Comparison of ENCODE assay signal across 26 mouse cellular contexts in genomic region chr7:46738561-46739460, GRCm38 (mm10). TPM values are rescaled to one million over a fixed set of nuclear protein-coding genes. Genes with fewer than 3 reads are reported as not detected.
DNase-seq lines count a peak whose midpoint lies in the region; ATAC-seq and TF ChIP-seq lines count a peak whose summit lies in the region.
"Had no signal": no experiment of that assay in that cellular context is flagged by ENCODE, and none has a peak within 500 bp of the region (broad histone marks: within the 10 kb centered on the region; RNA-seq: fewer than 3 reads in every experiment).

No protein-coding gene starts in this region.

- H3K9me3 ChIP-seq in liver, embryonic 16.5 days (replicated peaks; ENCODE audit: control insufficient read depth, low read length) = no peaks in the 10 kb centered on the region
- no peaks in the 10 kb centered on the region for H3K9me3 ChIP-seq in liver, embryonic 11.5 days (ENCODE audit: control insufficient read depth, low read length)
- H3K9me3 ChIP-seq in hindbrain, embryonic 10.5 days = no peaks in the 10 kb centered on the region
- H3K9me3 ChIP-seq: embryonic facial prominence, embryonic 12.5 days; forebrain, embryonic 13.5 days; limb, embryonic 15.5 days; midbrain, embryonic 10.5 days; neural tube, embryonic 12.5 days had no signal

- H3K4me3 ChIP-seq in liver, embryonic 16.5 days (ENCODE audit: low read depth, low read length) = no peak overlapping the region
- H3K4me3 ChIP-seq in liver, embryonic 11.5 days (ENCODE audit: low read depth, low read length) = no peak overlapping the region
- H3K4me3 ChIP-seq in small intestine, adult 2 months (ENCODE audit: low read depth, low read length) = no peak overlapping the region
- H3K4me3 ChIP-seq in hindbrain, embryonic 10.5 days = no peak overlapping the region
- H3K4me3 ChIP-seq: embryonic facial prominence, embryonic 12.5 days; erythroblast, embryonic 14.5 days; forebrain, embryonic 13.5 days; limb, embryonic 15.5 days; midbrain, embryonic 10.5 days; neural tube, embryonic 12.5 days had no signal

- no peak for TF ChIP-seq POLR2A in small intestine, adult 2 months (IDR thresholded peaks at IDR 0.05; ENCODE audit: low read depth, low read length)

- H3K4me2 ChIP-seq in liver, embryonic 16.5 days (ENCODE audit: low read depth, low read length) = no peak overlapping the region
- no peak overlapping the region for H3K4me2 ChIP-seq in liver, embryonic 11.5 days
- H3K4me2 ChIP-seq: embryonic facial prominence, embryonic 12.5 days; forebrain, embryonic 13.5 days; limb, embryonic 15.5 days; neural tube, embryonic 12.5 days had no signal

- no peaks in the 10 kb centered on the region for H3K27me3 ChIP-seq in liver, embryonic 16.5 days (ENCODE audit: control insufficient read depth, insufficient read depth, low read depth, low read length)
- no peaks in the 10 kb centered on the region for H3K27me3 ChIP-seq in liver, embryonic 11.5 days (replicated peaks; ENCODE audit: control insufficient read depth, insufficient read depth, low read length)
- H3K27me3 ChIP-seq in small intestine, adult 2 months (ENCODE audit: control insufficient read depth, insufficient read depth, low read length) = no peaks in the 10 kb centered on the region
- no peaks in the 10 kb centered on the region for H3K27me3 ChIP-seq in hindbrain, embryonic 10.5 days (ENCODE audit: insufficient read depth, poor library complexity, severe bottlenecking)
- H3K27me3 ChIP-seq: embryonic facial prominence, embryonic 12.5 days; forebrain, embryonic 13.5 days; limb, embryonic 15.5 days; neural tube, embryonic 12.5 days had no signal

- no peak for TF ChIP-seq CTCF in small intestine, adult 2 months (IDR thresholded peaks at IDR 0.05; ENCODE audit: extremely low read depth, insufficient read length, insufficient replicate concordance, low read depth, low read length)

- 55% methylated on average over 12 of the region's 12 CpGs for WGBS in liver, embryonic 16.5 days (ENCODE audit: insufficient replicate concordance)
- WGBS in liver, embryonic 11.5 days = 73% methylated on average over 12 of the region's 12 CpGs
- WGBS in large intestine, adult 2 months = 25% methylated on average over 12 of the region's 12 CpGs
- WGBS in small intestine, adult 2 months = 28% methylated on average over 12 of the region's 12 CpGs
- WGBS in hindbrain, embryonic 10.5 days = 84% methylated on average over 12 of the region's 12 CpGs

- H3K27ac ChIP-seq in liver, embryonic 16.5 days (ENCODE audit: low read length) = no peak overlapping the region
- no peak overlapping the region for H3K27ac ChIP-seq in liver, embryonic 11.5 days (ENCODE audit: low read depth, low read length)
- H3K27ac ChIP-seq in small intestine, adult 2 months (ENCODE audit: insufficient read depth, low read depth, low read length) = peak overlapping the region; percentile 69
- H3K27ac ChIP-seq in hindbrain, embryonic 10.5 days = no peak overlapping the region
- H3K27ac ChIP-seq: embryonic facial prominence, embryonic 12.5 days; forebrain, embryonic 13.5 days; limb, embryonic 15.5 days; macrophage; midbrain, embryonic 10.5 days; neural tube, embryonic 12.5 days had no signal

- peak; percentile 55 for DNase-seq in kidney, adult 11 months
- no peak for DNase-seq in kidney, postnatal 4 days
- DNase-seq in liver, embryonic 11.5 days (ENCODE audit: low spot score) = no peak
- DNase-seq in large intestine, adult 2 months (ENCODE audit: low read depth, low spot score) = peak; percentile 85
- no peak for DNase-seq in hindbrain, embryonic 10.5 days (ENCODE audit: low spot score)
- DNase-seq in gastrocnemius, postnatal 14 days = no peak
- DNase-seq: adrenal gland, adult 8-10 months; cerebellum, adult 9-11 months; gastrocnemius, postnatal 25 days; right cerebral cortex, adult 18-20 months; spleen, adult 18-20 months; thymus, postnatal 4 days had no signal

- H3K4me1 ChIP-seq in liver, embryonic 16.5 days (ENCODE audit: control insufficient read depth, low read depth, low read length) = no peaks in the 10 kb centered on the region
- no peaks in the 10 kb centered on the region for H3K4me1 ChIP-seq in liver, embryonic 11.5 days (replicated peaks; ENCODE audit: control insufficient read depth, insufficient read depth, low read length)
- H3K4me1 ChIP-seq in small intestine, adult 2 months (ENCODE audit: control insufficient read depth, insufficient read depth, insufficient read length, low read length) = peaks cover 25% of the 10 kb centered on the region; the same call in 1 of the 2 replicates
- no peaks in the 10 kb centered on the region for H3K4me1 ChIP-seq in hindbrain, embryonic 10.5 days (replicated peaks)
- H3K4me1 ChIP-seq: embryonic facial prominence, embryonic 12.5 days; forebrain, embryonic 13.5 days; limb, embryonic 15.5 days; midbrain, embryonic 10.5 days; neural tube, embryonic 12.5 days had no signal

- H3K9ac ChIP-seq in liver, embryonic 16.5 days (ENCODE audit: low read depth, low read length) = no peak overlapping the region
- no peak overlapping the region for H3K9ac ChIP-seq in liver, embryonic 11.5 days (ENCODE audit: low read depth, low read length)
- H3K9ac ChIP-seq: embryonic facial prominence, embryonic 12.5 days; forebrain, embryonic 13.5 days; limb, embryonic 15.5 days; neural tube, embryonic 12.5 days had no signal

- H3K36me3 ChIP-seq in liver, embryonic 16.5 days (ENCODE audit: control insufficient read depth, insufficient read depth) = no peaks in the 10 kb centered on the region
- H3K36me3 ChIP-seq in liver, embryonic 11.5 days (ENCODE audit: control insufficient read depth, insufficient read depth, low read length) = no peaks in the 10 kb centered on the region
- no peaks in the 10 kb centered on the region for H3K36me3 ChIP-seq in small intestine, adult 2 months (ENCODE audit: control insufficient read depth, insufficient read depth, low read length)
- H3K36me3 ChIP-seq in hindbrain, embryonic 10.5 days = no peaks in the 10 kb centered on the region
- H3K36me3 ChIP-seq: embryonic facial prominence, embryonic 12.5 days; limb, embryonic 15.5 days; midbrain, embryonic 10.5 days; neural tube, embryonic 12.5 days had no signal

- ATAC-seq in liver, embryonic 16.5 days (ENCODE audit: low read depth) = peak; percentile 65
- no peak for ATAC-seq in liver, embryonic 11.5 days (replicated peaks; ENCODE audit: low FRiP score)
- ATAC-seq: forebrain, embryonic 13.5 days had no signal

- intact Hi-C loops in gastrocnemius, postnatal 14 days (cut with DNase I; ENCODE audit: low total_unique reads) = no loop called here

RNA-seq across cellular contexts. Expression of gene Saa1, which starts 4.0 kb away (rescaled TPM):
- not detected in 2 replicates for polyA plus RNA-seq in liver, embryonic 16.5 days (2015; fragmentation: Nextera tagmentation; extraction: Ambion mirVana)
- polyA plus RNA-seq in liver, embryonic 11.5 days (2014; fragmentation: Nextera tagmentation; extraction: Ambion mirVana) = 0.90 and 1.1 TPM in 2 replicates
- 4.3 and 434 TPM in 2 replicates for polyA plus RNA-seq in large intestine, adult 2 months (2012; rRNA removed)
- 0.56 TPM in 1 of 2 replicates, not detected in the other for polyA plus RNA-seq in small intestine, adult 2 months (2012; rRNA removed)
- 0.21 and 1.3 TPM in 2 replicates for polyA plus RNA-seq in hindbrain, embryonic 10.5 days (2016; fragmentation: Nextera tagmentation; extraction: Ambion mirVana)
- total RNA-seq in gastrocnemius, postnatal 14 days (2021) = under 1 TPM in 1 of 2 experiments, not detected in 1; 0.40 TPM
- total RNA-seq: adrenal gland, adult 8-10 months; gastrocnemius, postnatal 25 days; heart, adult 8-10 months; hematopoietic stem cell, adult 5-6 weeks; layer of hippocampus, adult 8-10 months; left cerebral cortex, postnatal 25 days had no signal
- polyA plus RNA-seq: erythroblast, embryonic 14.5 days; forebrain, embryonic 13.5 days; macrophage had no signal

RNA-seq across cellular contexts. Expression of gene Saa4, which starts 6.4 kb away (rescaled TPM):
- 10.2 and 13.6 TPM in 2 replicates for polyA plus RNA-seq in liver, embryonic 16.5 days (2015; fragmentation: Nextera tagmentation; extraction: Ambion mirVana)
- polyA plus RNA-seq in liver, embryonic 11.5 days (2014; fragmentation: Nextera tagmentation; extraction: Ambion mirVana) = 5.7 and 6.1 TPM in 2 replicates
- 0.05 TPM in 1 of 2 replicates, not detected in the other for polyA plus RNA-seq in large intestine, adult 2 months (2012; rRNA removed)
- polyA plus RNA-seq in small intestine, adult 2 months (2012; rRNA removed) = not detected in 2 replicates
- polyA plus RNA-seq in hindbrain, embryonic 10.5 days (2016; fragmentation: Nextera tagmentation; extraction: Ambion mirVana) = not detected in 2 replicates
- total RNA-seq in gastrocnemius, postnatal 14 days (2021) = not detected
- total RNA-seq: adrenal gland, adult 8-10 months; gastrocnemius, postnatal 25 days; heart, adult 8-10 months; hematopoietic stem cell, adult 5-6 weeks; layer of hippocampus, adult 8-10 months; left cerebral cortex, postnatal 25 days had no signal
- polyA plus RNA-seq: embryonic facial prominence, embryonic 12.5 days; erythroblast, embryonic 14.5 days; forebrain, embryonic 13.5 days; heart, embryonic 16.5 days; limb, embryonic 15.5 days; macrophage; midbrain, embryonic 10.5 days; neural tube, embryonic 12.5 days had no signal

RNA-seq across cellular contexts. Expression of gene Saa2, which starts 12.8 kb away (rescaled TPM):
- not detected in 2 replicates for polyA plus RNA-seq in liver, embryonic 16.5 days (2015; fragmentation: Nextera tagmentation; extraction: Ambion mirVana)
- 1.2 TPM in 1 of 2 replicates, not detected in the other for polyA plus RNA-seq in liver, embryonic 11.5 days (2014; fragmentation: Nextera tagmentation; extraction: Ambion mirVana)
- polyA plus RNA-seq in large intestine, adult 2 months (2012; rRNA removed) = 0.34 and 13.7 TPM in 2 replicates
- not detected in 2 replicates for polyA plus RNA-seq in small intestine, adult 2 months (2012; rRNA removed)
- 0.29 and 0.58 TPM in 2 replicates for polyA plus RNA-seq in hindbrain, embryonic 10.5 days (2016; fragmentation: Nextera tagmentation; extraction: Ambion mirVana)
- total RNA-seq in gastrocnemius, postnatal 14 days (2021) = under 1 TPM in 1 of 2 experiments, not detected in 1; 0.35 TPM
- total RNA-seq: adrenal gland, adult 8-10 months; gastrocnemius, postnatal 25 days; heart, adult 8-10 months; hematopoietic stem cell, adult 5-6 weeks; layer of hippocampus, adult 8-10 months; left cerebral cortex, postnatal 25 days had no signal
- polyA plus RNA-seq: embryonic facial prominence, embryonic 12.5 days; erythroblast, embryonic 14.5 days; forebrain, embryonic 13.5 days; heart, embryonic 16.5 days; macrophage; neural tube, embryonic 12.5 days had no signal

RNA-seq across cellular contexts. Expression of gene Saa3, which starts 23.3 kb away (rescaled TPM):
- 18.5 and 29.5 TPM in 2 replicates for polyA plus RNA-seq in liver, embryonic 16.5 days (2015; fragmentation: Nextera tagmentation; extraction: Ambion mirVana)
- polyA plus RNA-seq in liver, embryonic 11.5 days (2014; fragmentation: Nextera tagmentation; extraction: Ambion mirVana) = 0.29 and 0.78 TPM in 2 replicates
- 1.7 and 4.0 TPM in 2 replicates for polyA plus RNA-seq in large intestine, adult 2 months (2012; rRNA removed)
- 0.44 and 4.0 TPM in 2 replicates for polyA plus RNA-seq in small intestine, adult 2 months (2012; rRNA removed)
- polyA plus RNA-seq in hindbrain, embryonic 10.5 days (2016; fragmentation: Nextera tagmentation; extraction: Ambion mirVana) = not detected in 2 replicates
- total RNA-seq in gastrocnemius, postnatal 14 days (2021) = not detected
- total RNA-seq: gastrocnemius, postnatal 25 days; hematopoietic stem cell, adult 5-6 weeks; layer of hippocampus, adult 8-10 months had no signal
- polyA plus RNA-seq: erythroblast, embryonic 14.5 days; midbrain, embryonic 10.5 days; neural tube, embryonic 12.5 days had no signal

RNA-seq across cellular contexts. Expression of gene Saal1, which starts 28.3 kb away (rescaled TPM):
- 11.8 and 12.6 TPM in 2 replicates for polyA plus RNA-seq in liver, embryonic 16.5 days (2015; fragmentation: Nextera tagmentation; extraction: Ambion mirVana)
- 30.7 and 32.7 TPM in 2 replicates for polyA plus RNA-seq in liver, embryonic 11.5 days (2014; fragmentation: Nextera tagmentation; extraction: Ambion mirVana)
- 5.1 and 6.0 TPM in 2 replicates for polyA plus RNA-seq in large intestine, adult 2 months (2012; rRNA removed)
- 2.1 and 3.5 TPM in 2 replicates for polyA plus RNA-seq in small intestine, adult 2 months (2012; rRNA removed)
- 35.7 and 44.7 TPM in 2 replicates for polyA plus RNA-seq in hindbrain, embryonic 10.5 days (2016; fragmentation: Nextera tagmentation; extraction: Ambion mirVana)
- total RNA-seq in gastrocnemius, postnatal 14 days (2021) = 1 to 10 TPM; 4.1 to 4.9 TPM

Comparison
In these comparisons a context has a peak if more than half of its experiments do, and no peak if none do; other contexts are left out.
1. DNase-seq: peak in kidney, adult 11 months (single experiment) and large intestine, adult 2 months (single experiment); none in kidney, postnatal 4 days (0 of 2), liver, embryonic 11.5 days (single experiment), hindbrain, embryonic 10.5 days (single experiment) and gastrocnemius, postnatal 14 days (single experiment).